Mouse (Mus musculus): ENCODE data around the gene Rrh.

Gene Rrh

DNA sequence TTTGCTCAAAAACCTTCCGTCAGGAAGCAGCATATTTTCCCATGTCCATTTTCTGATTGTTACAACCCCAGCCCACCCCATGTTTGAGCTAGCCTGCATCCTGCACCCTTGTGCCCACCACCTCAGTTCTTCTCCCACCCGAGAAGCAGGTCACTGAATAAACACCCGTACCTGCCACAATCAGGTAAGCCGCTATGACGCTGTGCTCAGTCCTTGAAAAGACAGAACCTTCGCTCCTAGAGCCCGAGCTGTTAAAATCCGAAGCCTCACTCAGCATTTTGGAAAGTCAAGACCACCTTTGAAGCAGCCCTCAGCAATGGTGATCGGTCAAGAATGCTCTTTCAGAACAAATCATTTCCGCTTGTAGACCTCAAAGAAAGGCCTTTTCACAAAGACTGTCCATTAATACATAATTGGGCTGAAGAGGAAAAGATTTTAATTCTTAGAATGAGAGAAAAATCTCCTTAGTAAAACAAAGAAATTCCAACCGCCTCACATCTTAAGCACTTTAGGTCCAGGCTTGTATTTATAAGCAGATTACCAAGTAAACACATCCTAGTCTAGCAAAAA lies at the start of gene Rrh:
TSS of gene Rrh (minus strand) at position 382 of the 570 bp plus-strand sequence.
- DNase-seq: no peak

DNA sequence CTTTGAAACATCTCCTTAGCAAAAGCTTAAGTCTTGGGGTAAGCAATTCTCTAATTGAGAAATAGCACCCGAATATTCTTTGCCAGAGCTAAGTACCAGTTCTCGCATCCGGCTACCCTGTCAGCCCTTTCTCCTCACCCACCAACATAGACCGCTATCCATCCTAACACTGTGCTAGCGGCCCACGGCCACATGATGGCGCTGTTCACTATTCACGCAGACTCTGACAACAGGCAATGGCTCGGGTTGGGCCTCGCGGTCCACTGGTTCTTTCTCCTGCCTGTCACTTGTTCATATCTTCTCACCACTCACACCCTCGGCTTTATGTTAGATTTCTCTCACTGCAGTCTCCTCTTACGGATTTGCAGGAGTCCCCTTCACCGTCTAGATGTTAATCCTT lies 41.3 kb upstream of the Rrh start:
- DNase-seq: peak; percentile 61 to 72

DNA sequence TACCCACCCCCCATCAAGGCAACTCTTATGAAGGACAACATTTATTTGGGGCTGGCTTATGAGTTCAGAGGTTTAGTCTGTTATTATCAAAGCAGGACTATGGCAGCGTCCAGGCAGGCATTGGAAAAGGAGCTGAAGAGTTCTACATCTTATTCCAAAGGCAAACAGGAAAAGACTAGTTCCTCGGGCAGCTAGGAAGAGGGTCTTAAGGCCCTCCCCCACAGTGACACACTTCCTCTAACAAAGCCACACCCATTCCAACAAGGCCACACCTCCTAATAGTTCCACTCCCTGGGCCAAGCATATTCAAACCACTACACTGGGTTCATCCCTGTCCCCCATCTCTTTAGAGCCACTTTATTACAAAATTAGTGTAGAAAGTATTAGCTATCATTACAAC lies 40.2 kb upstream of the Rrh start:
- no peak for DNase-seq

DNA sequence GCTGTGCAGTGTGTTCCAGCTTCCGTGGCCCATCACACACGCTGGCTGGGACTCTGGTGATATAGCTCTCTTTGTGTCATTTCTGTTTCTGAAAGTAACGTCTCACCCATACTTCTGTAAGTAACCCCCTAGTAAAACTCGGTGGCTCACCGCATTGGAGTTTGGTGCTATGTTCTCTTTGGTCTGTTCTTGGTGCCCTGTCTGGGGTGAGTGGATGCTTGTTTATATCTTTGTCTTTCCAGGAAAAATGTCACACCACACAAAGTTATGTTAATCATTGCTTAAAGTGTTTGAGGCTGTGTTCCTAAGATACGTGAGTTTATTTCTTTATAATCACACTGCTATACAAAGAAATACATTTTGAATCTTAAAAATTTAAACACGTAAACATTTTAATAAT lies 24.5 kb upstream of the Rrh start:
- no peak for DNase-seq

DNA sequence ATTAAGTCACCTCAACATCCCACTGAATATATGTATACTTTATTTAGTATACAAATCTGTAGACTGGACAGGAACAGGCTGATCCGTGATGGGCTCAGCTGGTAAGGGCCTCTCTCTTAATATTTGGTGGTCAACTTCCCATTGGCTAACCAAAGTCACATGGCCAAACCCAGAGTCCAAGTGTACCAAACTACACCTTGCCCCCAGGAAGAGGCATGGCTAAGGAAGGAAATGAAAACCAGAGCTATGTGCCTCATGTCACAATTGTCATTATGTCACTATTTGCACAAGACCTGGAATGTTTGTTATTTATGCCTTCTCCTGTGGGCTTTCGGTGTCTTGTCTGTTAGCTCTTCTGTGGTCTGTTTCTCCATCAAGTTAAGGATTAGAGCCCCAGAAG lies 23.5 kb upstream of the Rrh start:
- DNase-seq: no peak

DNA sequence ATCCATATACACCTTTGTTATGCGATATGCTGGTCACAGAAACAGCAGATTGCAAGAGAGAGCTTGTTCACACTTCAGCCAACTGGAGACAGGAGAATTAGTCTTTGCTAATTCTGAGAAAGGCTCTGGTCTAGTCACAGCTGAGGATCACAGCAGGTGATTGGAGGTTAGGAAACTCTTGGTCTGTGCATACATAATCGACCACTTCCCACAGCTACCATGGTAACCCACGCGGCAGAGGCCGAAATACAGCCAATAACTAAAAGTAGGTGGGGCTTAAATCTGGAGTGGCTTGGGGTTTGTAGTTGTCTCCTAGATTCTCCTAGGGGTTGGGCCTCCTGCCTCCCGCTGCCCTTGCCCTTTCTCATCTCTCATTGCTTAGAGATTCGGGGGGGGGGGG lies 15.6 kb upstream of the Rrh start:
- no peak for DNase-seq

DNA sequence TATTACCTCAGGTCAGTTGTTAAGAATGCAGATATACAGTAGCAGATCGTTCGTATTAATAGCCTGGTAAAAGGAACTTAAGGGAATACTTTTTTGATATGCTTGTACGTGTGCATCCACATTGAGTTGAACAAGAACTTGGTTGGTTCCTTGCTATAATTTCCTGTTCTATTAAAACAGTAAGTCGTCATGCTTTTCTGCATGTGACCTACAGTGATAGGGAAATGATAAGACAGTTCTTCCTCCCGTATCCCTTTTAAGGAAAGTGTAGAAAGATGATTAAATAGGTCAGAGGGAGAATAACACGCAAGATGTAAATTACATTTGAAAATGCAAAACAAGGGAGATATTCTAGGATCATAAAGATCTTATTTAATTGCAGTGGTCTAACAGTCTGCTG lies 14.6 kb upstream of the Rrh start:
- DNase-seq: no peak

DNA sequence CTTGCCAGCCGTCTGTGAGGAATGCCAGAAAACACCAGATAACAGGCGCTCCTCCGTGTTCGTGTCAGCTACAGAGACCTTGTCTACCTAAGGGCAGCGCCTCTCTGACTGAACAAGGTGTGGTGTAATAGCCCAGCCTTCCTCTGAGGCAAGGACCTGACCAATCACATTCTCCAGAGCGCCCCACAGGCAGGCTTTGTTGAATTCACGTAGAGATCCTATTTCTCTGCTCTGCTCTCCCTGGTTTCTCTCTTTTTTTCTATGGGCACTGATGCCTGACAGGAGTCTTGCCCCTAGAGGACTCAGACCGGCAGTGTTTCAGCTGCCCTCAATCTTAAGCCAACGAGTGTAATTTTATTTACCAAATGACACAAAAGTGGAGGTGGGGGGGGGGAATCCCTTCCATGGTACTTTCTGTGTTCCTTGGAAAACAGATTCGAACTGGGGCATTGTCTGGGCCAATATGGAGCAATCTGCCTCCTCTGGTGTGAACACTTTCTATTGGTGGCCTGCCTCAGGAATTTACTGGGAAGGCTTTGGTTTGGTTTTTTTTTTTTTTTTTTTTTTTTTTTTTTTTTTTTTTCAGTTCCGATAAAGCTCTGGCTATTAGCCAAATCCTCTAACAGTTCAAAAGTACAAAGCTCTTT lies 13.8 kb upstream of the Rrh start:
- no peak for DNase-seq

DNA sequence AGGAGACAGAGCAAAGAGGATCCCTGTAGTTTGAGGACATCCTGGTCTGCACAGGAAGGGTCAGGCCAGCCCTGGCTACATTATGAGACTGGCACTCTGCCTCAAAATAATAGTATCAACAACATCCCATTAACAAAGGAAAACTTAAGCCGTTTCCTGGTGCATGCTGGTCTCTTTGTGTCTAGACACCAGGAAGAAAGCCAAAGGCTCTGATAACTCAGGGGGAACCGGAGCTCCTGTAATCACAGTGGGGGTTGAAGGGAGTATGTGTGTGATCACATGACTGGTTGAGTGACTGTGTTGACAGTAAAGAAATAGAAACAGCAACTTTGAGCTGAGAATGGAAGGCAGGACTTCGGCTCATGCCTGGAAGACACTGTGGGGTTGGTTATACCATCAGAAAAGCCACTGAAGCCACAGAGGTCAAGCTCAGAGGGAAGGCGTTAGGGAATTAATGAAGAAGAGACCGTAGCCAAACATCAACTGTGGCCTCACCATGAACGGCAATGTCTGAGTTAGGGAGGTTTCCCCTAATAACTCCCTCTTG lies 13.1 kb upstream of the Rrh start, which contains the start of gene Cfi:
TSS of gene Cfi (plus strand) at position 497 of the 547 bp plus-strand sequence.
- no peak for DNase-seq

DNA sequence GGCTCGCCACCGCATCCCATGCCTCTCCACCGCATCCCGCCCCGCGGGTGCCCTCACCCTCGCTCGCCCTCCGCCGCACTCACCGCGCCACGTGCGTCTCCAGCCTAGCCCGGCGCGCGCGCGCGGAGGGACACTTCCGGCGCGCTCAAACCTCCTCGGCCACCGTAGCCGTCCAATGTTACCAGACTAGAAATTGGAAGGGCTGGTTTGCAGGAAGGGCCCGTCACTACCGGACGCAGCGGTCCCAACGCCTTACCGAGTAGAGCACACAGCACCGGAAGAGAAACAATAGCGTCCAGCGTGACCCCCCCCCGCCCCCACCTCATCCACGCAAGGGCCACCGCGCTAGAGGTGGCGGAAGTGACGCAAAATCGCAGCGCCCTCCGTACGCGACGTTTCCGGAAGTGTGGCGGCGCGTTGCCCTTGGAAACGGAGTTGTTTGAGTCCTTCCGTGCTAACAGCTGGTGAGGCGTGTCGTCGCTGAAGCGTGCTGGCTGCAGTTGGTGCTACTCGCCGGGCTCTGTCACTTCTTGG lies 8.7 kb upstream of the Rrh start, which contains the start of gene Gar1:
TSS of gene Gar1 (minus strand) at position 362 of the 534 bp plus-strand sequence.
- peak; percentile 97 to 98 for DNase-seq

DNA sequence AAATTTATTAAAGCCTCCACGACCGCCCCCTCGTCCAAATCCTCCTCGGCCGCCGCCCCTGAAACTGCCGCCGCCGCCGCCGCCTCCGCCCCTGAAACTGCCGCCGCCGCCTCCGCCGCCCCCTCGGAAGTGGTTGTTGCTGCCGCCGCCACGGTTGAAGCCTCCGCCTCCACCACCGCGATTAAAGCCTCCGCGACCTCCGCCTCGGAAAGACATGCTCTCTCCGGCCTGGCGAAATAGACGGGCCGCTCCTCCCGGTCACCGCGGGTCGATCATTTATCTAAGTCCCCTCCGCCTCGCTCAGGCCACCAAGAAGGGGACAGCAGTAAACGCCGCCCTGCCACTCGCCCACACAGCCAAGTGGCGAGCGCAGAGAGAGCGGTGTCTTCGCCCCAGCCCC lies 8.2 kb upstream of the Rrh start:
- DNase-seq: no peak

DNA sequence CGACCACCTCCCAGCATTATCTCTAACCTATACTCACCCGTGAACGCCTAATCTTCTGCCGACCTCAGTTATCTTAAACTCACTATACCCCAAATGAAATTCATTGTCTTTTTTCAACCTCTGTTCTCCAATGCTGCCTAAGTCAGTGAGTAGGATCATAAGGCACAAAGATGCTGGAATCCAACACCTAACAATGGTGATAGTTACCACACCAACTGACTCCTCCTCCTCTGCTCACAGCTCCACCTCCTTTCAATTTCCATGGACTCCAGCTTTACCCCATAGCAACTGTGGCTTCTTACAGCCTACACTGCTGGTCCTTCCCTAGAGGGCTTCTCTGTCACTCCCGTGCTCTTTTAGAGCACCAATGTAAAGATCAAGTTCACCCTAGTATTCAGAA lies 5.3 kb upstream of the Rrh start:
- DNase-seq: no peak

DNA sequence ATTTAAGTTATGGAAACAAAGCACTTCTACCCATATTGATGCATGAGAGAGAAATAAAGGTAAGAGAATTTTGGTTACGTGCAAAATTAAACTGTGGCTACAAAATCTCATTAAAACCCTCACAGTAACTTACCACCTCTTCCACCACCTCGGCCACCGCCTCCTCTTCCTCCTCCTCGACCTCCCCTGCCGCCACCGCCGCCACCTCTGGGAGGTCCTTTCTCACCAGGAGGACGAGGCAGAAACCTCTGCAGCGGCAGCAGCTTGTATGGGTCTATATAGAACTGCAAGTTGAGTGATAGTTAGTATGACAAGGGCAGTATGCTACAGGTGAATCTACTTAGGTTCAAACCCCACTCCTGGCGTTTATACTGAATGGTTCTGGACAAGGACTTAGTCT lies 4.3 kb upstream of the Rrh start:
- DNase-seq: no peak

DNA sequence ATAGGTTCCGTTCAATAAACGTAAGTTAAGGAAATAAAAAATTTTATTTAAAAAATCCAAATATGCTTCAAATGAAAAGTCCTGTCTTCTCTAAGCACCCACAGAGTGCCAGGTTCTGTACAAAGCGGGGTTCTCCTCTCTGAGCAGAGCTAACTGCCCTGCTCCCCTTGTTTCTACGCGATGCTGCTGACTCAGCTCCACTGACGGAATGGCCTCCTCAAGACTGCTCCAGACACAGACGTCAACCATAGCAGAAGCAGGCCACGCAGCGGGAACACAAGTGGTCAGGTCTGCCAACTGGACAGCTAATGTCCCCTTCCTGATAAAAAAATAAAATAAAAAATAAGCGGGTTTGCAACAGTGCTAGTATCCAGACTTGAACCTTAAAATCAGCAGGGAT lies 2.5 kb upstream of the Rrh start:
- no peak for DNase-seq

DNA sequence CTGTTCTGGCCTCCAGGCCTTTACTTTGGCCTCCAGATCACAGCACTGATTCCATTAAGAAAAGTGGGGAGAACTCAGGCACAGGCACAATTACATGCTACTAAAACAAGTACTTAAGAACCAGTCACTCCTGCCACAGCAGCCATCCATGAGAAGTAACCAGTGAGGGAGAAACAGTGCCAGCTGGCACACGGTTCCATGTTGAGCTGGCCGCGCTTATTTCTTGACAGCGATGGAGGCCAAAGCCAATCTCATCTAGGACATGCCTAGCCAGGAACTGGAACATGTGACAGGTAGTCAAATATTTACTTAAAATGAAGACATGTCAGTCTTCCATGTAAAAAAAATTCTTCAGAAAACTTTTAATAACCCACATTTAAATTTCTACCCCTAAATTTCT lies 1.8 kb upstream of the Rrh start:
- peak; percentile 49 to 64 for DNase-seq

DNA sequence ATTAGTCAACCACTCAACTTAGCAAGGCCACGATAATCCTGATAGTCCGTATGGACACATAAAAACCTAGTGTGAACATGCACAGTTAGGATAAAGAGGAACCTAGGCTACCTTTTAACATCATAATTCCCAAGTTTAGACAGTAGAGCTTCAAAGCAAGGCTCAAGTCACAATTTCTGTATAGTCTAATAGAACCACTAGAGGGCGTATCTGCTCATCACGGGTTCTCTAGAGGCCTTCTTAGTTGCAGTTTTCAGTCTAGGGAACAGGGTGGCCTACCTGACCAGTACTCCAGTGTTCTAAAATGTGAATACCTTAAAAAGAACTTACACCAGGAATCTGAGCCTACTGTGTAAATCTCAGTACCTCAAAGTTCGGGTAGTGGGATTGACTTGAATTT lies 906 bp upstream of the Rrh start:
- DNase-seq: peak in 1 of 2 experiments; percentile 56

DNA sequence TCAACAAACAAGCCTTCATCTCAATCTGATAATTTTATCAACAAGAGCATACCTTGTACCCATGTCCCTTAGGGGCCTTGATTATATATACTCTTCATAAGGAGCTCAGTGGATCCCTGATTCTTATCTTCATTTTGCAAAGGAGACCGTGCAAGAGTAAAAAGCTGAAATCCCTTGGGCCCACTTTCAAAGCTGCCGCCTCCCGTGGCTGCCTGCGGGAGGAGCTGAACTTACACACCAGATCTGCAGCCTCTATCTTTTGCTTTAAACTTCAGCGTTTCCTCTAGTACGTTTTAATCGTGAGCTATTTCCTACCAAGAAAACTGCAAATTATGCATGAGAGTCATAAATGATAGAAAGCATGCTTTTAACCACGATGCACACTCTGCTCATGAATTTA lies 651 bp downstream of the Rrh start:
- DNase-seq: no peak

DNA sequence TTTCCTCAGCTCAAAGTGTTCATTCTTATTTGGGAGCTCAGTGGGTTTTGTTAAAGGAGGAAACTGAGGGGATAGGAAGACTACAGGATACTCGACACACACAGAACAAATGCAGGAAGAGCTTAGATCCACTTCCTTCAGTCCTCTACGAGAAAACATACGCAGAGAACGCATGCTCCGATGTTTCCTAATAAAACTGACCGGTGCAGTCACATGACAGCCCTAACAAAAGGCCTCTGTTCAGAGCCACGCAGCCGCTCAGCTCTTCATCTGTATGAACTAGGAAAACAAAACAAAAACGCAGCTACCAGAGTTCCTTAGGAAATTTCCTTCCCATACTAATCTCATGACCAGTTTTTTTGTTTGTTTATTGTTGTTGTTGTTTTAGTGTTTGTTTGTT lies 1.5 kb downstream of the Rrh start:
- DNase-seq: no peak

DNA sequence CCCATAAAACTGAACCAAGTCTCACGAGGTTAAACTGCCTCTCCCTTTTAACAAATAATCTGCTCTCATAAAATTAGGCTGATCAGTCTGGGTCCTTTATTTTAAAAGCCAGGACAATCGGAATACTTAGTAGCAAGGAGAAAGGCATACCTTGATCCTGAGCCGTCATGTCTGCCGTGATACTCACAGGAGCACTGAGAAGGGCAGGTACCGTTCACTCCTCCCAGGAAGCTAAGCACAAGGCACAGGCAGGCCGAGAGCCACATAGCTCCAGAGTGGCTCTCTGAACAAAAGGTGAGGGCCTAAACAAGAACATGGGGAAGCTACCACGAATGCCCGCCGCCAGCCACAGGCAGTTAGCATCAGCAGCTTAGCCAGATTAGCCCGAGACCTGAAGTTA lies 18.6 kb downstream of the Rrh start, which contains the start of gene Lrit3:
TSS of gene Lrit3 (minus strand) at position 266 of the 400 bp plus-strand sequence.
- DNase-seq: no peak

DNA sequence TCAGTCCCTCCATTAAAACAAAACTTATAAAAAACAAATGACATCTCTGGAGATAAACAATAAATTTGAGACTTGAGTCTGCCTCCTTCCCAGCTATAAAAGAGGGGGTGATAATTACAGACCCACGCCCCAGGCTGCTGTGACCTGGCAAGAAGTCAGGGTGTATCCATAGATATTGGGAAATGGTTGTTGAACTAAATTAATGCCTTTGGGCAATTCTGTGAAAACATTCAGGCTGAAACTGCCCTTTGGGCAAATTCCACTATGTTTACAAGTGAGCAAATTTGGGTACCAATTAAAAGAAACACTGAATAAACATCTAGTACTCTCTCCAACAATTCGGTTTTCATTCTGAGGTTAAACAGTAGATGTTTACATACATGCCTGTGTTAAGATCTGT lies 23.4 kb downstream of the Rrh start:
- DNase-seq: no peak

DNA sequence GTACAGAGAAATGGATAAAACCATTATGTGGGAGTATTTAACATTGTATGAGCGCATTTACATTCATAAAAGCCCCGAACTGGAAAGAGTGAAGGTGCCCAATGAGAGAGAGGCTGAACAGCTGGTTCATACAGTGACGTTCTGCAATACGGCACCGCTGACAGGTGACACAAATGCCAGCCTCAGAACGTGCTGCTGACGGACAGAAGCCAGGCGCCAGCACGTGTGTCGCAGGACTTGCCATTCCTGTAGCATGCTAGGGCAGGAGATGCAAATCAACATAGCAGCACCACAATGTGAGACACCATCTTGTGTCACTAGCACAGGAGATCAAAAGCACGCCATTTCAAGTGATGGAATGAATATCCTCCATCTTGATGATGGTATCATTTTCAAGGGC lies 23.8 kb downstream of the Rrh start:
- DNase-seq: no peak

DNA sequence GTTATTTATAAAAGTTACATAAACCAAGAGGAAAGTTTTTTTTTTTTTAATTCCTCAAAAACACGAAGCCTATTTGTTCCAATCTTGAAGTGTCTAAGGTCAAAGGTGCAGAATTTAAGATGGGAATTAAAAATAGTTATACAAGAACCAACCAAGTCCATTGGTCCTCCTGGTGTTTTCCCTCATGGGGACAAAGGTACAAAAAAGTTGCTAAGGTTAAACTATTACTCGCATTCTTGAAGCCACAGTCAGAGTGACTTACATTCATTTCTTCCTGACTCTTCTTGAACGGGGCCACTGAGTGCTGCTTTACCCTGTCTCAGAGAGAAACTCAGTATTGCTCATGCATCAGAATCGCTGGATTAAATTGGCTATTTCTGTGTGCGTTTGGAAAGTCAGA lies 25.0 kb downstream of the Rrh start:
- DNase-seq: no peak

DNA sequence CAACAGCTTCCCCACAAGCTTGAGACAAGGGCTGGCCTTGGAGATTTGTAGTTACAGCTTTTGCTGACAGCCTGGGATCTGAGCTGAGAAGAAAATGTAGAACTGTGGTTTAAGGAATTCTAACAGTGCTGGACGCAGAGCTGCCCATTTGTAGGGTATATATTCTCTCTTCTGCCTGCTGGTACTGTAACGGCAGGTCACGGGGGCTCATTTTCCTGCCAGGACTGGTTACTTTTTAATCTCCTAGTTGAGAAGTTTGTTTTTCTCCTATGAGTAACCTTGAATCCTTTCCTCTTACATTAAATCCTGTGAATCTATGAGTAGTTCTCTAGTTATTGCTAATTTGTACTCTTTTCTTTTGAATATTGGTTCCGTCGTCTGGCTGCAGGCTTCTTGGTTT lies 28.6 kb downstream of the Rrh start:
- no peak for DNase-seq

DNA sequence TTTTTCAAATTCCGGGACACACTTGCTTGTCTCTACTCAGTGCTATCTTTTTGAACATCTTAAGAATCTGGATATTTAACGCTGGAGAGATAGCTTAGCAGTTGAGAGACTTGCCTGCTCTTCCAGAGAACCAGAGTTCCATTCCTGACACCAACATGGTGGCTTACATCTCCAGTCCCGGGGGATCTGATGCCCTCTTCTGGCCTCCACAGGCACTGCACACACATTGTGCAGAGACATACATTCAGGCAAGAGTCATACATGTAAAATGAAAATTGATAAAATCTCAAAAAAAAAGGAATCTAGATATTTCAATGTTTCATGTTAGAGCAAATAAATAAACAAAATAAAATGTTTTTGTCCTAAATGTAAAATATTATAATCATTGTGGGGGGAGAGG lies 39.6 kb downstream of the Rrh start:
- DNase-seq: no peak

Data from cerebellum, postnatal 10 days (tissue).